Mouse (Mus musculus): ENCODE data around the gene Nid1. TPM values are rescaled to one million over a fixed set of nuclear protein-coding genes. Genes with fewer than 3 reads are reported as not detected.
"Not testable (repeated sequence)": the region's sequence is repeated elsewhere in the genome, so short reads cannot be mapped to it uniquely, and the experiment has no call there.

Gene Nid1
- polyA plus RNA-seq (2015; fragmentation: Nextera tagmentation; extraction: Ambion mirVana): 35.7 and 37.8 TPM in 2 replicates

DNA sequence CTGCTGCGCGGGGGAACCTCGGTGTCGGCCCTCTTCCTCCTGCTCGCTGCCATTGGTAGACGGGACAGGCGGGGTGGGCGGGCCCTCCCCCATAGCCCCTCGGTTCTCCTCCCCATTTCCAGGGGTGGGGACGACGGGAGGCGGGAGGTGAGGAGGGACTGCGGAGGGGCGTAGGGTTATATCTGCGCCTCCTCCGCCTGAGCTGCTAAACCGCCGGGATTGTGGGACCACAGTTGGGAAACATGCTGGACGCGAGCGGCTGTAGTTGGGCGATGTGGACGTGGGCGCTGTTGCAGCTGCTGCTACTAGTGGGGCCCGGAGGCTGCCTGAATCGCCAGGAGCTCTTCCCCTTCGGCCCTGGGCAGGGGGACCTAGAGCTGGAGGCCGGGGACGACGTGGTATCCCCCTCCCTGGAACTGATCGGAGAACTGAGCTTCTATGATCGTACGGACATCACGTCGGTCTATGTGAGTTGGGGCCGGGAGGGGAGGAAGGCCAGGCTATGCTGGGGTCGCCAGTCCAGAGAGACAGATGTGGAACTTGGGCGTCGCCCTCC is at the start of gene Nid1:
TSS of gene Nid1 (plus strand) at position 92 of the 556 bp plus-strand sequence.
- 0% methylated on average over 19 of the region's 39 CpGs for WGBS
- Histone ChIP-seq H3K4me3 (ENCODE audit: low read depth, low read length) (peak within 1 kb of the TSS; percentile 19; the same call in 1 of the 2 replicates), H3K4me2 (ENCODE audit: low read length) (peak within 1 kb of the TSS; percentile 41; the same call in 1 of the 2 replicates)
- not testable (repeated sequence) for H3K27ac ChIP-seq (ENCODE audit: low read length); H3K4me1 ChIP-seq (ENCODE audit: control insufficient read depth, insufficient read depth, low read length); H3K27me3 ChIP-seq (ENCODE audit: control insufficient read depth, insufficient read depth, low read depth, low read length); H3K36me3 ChIP-seq (ENCODE audit: control insufficient read depth, insufficient read depth, low read length); H3K9me3 ChIP-seq (replicated peaks; ENCODE audit: control insufficient read depth, low read length, poor library complexity, severe bottlenecking); H3K9ac ChIP-seq (ENCODE audit: low read depth, low read length)
- ATAC-seq: peak; percentile 77

GRCm38 (mm10) chr13:13393228-13394095 is 43.9 kb upstream of the Nid1 start, which contains the start of gene Gpr137b:
Gene Gpr137b (minus strand): TSS chr13:13394014.
- Histone ChIP-seq H3K4me3 (ENCODE audit: low read depth, low read length) (peak within 1 kb of the TSS; percentile 41), H3K9ac (ENCODE audit: low read depth, low read length) (peak within 1 kb of the TSS; percentile 62), H3K4me2 (ENCODE audit: low read length) (peak within 1 kb of the TSS; percentile 47), H3K27ac (ENCODE audit: low read length) (peak within 1 kb of the TSS; percentile 73)
- 0% methylated on average over 31 of the region's 78 CpGs for WGBS
- ATAC-seq: peak; percentile 93
- H3K9me3 ChIP-seq (replicated peaks; ENCODE audit: control insufficient read depth, low read length, poor library complexity, severe bottlenecking); H3K4me1 ChIP-seq (ENCODE audit: control insufficient read depth, insufficient read depth, low read length); H3K27me3 ChIP-seq (ENCODE audit: control insufficient read depth, insufficient read depth, low read depth, low read length); H3K36me3 ChIP-seq (ENCODE audit: control insufficient read depth, insufficient read depth, low read length): not testable (repeated sequence)

- H3K27ac ChIP-seq (ENCODE audit: low read length); H3K36me3 ChIP-seq (ENCODE audit: control insufficient read depth, insufficient read depth, low read length); H3K27me3 ChIP-seq (ENCODE audit: control insufficient read depth, insufficient read depth, low read depth, low read length); H3K9me3 ChIP-seq (replicated peaks; ENCODE audit: control insufficient read depth, low read length, poor library complexity, severe bottlenecking); H3K4me1 ChIP-seq (ENCODE audit: control insufficient read depth, insufficient read depth, low read length): not testable (repeated sequence)
- peak; percentile 80; the same call in 1 of the 2 replicates for ATAC-seq
- H3K4me3 ChIP-seq (ENCODE audit: low read depth, low read length): peak overlapping the region; percentile 41
- 0% methylated on average over 12 of the region's 15 CpGs for WGBS
- peak overlapping the region; percentile 47 for H3K4me2 ChIP-seq (ENCODE audit: low read length)
- peak overlapping the region; percentile 34; the same call in 1 of the 2 replicates for H3K9ac ChIP-seq (ENCODE audit: low read depth, low read length)
Observed at GRCm38 (mm10) chr13:13394096-13394395, 43.3 kb upstream of the Nid1 start.

DNA sequence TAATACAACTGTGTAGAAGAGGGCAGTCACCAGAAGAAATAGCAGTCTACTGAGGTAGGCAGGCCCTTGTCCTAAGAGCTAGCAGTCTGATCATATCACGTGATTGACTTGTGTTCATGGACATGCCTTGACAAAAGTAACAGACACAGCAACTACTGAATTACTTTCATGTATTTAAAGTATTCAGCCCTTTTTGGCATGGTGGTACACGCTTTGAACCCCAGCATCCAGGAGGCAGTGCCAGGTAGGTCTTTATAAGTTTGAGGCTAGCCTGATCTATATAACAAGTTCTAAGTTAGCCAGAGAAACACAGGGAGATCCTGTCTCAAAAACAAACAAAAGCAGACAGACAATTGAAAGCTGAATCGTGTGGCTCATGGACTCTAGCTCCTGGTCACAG is 36.5 kb upstream of the Nid1 start:
- WGBS: 83% methylated on average over 3 of the region's 3 CpGs

GRCm38 (mm10) chr13:13402818-13403217 is 34.5 kb upstream of the Nid1 start:
- not testable (repeated sequence) for H3K4me1 ChIP-seq (ENCODE audit: control insufficient read depth, insufficient read depth, low read length); H3K36me3 ChIP-seq (ENCODE audit: control insufficient read depth, insufficient read depth, low read length); H3K4me3 ChIP-seq (ENCODE audit: low read depth, low read length); H3K9ac ChIP-seq (ENCODE audit: low read depth, low read length); ATAC-seq; H3K27ac ChIP-seq (ENCODE audit: low read length); H3K27me3 ChIP-seq (ENCODE audit: control insufficient read depth, insufficient read depth, low read depth, low read length); H3K9me3 ChIP-seq (replicated peaks; ENCODE audit: control insufficient read depth, low read length, poor library complexity, severe bottlenecking); H3K4me2 ChIP-seq (ENCODE audit: low read length)
- 75% methylated on average over 5 of the region's 5 CpGs for WGBS

More for the DNA sequence above, 36.5 kb upstream of the Nid1 start:
- H3K27me3 ChIP-seq (ENCODE audit: control insufficient read depth, insufficient read depth, low read depth, low read length); ATAC-seq; H3K4me3 ChIP-seq (ENCODE audit: low read depth, low read length); H3K9me3 ChIP-seq (replicated peaks; ENCODE audit: control insufficient read depth, low read length, poor library complexity, severe bottlenecking); H3K36me3 ChIP-seq (ENCODE audit: control insufficient read depth, insufficient read depth, low read length); H3K9ac ChIP-seq (ENCODE audit: low read depth, low read length); H3K4me1 ChIP-seq (ENCODE audit: control insufficient read depth, insufficient read depth, low read length); H3K27ac ChIP-seq (ENCODE audit: low read length); H3K4me2 ChIP-seq (ENCODE audit: low read length): not testable (repeated sequence)

DNA sequence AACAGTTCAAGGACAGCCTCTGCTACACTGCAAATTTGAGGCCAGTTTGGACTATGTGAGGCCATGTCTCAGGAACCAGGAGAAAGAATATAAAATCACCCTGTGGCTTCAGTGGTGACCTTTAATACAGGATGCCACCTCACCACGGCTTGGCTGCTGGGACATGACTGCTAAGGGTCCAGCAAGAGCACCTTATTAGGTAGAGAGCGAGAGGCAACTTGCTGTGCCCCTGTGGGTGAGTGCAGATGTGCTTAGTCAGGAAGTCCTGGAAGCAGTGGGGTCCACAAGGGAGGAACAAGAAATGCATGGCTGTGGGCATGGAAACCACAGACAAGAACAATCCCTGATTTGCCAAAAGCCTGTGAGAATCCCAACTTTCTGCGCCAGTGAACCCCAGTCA is 34.0 kb upstream of the Nid1 start:
- not testable (repeated sequence) for H3K9ac ChIP-seq (ENCODE audit: low read depth, low read length); H3K36me3 ChIP-seq (ENCODE audit: control insufficient read depth, insufficient read depth, low read length); ATAC-seq; H3K27me3 ChIP-seq (ENCODE audit: control insufficient read depth, insufficient read depth, low read depth, low read length); H3K4me2 ChIP-seq (ENCODE audit: low read length); H3K27ac ChIP-seq (ENCODE audit: low read length); H3K9me3 ChIP-seq (replicated peaks; ENCODE audit: control insufficient read depth, low read length, poor library complexity, severe bottlenecking); H3K4me3 ChIP-seq (ENCODE audit: low read depth, low read length); H3K4me1 ChIP-seq (ENCODE audit: control insufficient read depth, insufficient read depth, low read length)
- WGBS: 82% methylated on average over 2 of the region's 3 CpGs

- not testable (repeated sequence) for H3K27me3 ChIP-seq (ENCODE audit: control insufficient read depth, insufficient read depth, low read depth, low read length); H3K36me3 ChIP-seq (ENCODE audit: control insufficient read depth, insufficient read depth, low read length); H3K27ac ChIP-seq (ENCODE audit: low read length); H3K9me3 ChIP-seq (replicated peaks; ENCODE audit: control insufficient read depth, low read length, poor library complexity, severe bottlenecking); H3K4me2 ChIP-seq (ENCODE audit: low read length); H3K4me1 ChIP-seq (ENCODE audit: control insufficient read depth, insufficient read depth, low read length); H3K4me3 ChIP-seq (ENCODE audit: low read depth, low read length); ATAC-seq; H3K9ac ChIP-seq (ENCODE audit: low read depth, low read length)
- WGBS: 89% methylated on average over 3 of the region's 6 CpGs
Observed at GRCm38 (mm10) chr13:13403839-13404238, 33.5 kb upstream of the Nid1 start.

- not testable (repeated sequence) for H3K4me3 ChIP-seq (ENCODE audit: low read depth, low read length); H3K27ac ChIP-seq (ENCODE audit: low read length); H3K36me3 ChIP-seq (ENCODE audit: control insufficient read depth, insufficient read depth, low read length); H3K9ac ChIP-seq (ENCODE audit: low read depth, low read length); H3K27me3 ChIP-seq (ENCODE audit: control insufficient read depth, insufficient read depth, low read depth, low read length); ATAC-seq; H3K4me2 ChIP-seq (ENCODE audit: low read length); H3K9me3 ChIP-seq (replicated peaks; ENCODE audit: control insufficient read depth, low read length, poor library complexity, severe bottlenecking); H3K4me1 ChIP-seq (ENCODE audit: control insufficient read depth, insufficient read depth, low read length)
- 77% methylated on average over 6 of the region's 6 CpGs for WGBS
Observed at GRCm38 (mm10) chr13:13404517-13405155, 32.7 kb upstream of the Nid1 start.

- H3K9ac ChIP-seq (ENCODE audit: low read depth, low read length); H3K27ac ChIP-seq (ENCODE audit: low read length); ATAC-seq; H3K9me3 ChIP-seq (replicated peaks; ENCODE audit: control insufficient read depth, low read length, poor library complexity, severe bottlenecking); H3K4me1 ChIP-seq (ENCODE audit: control insufficient read depth, insufficient read depth, low read length); H3K36me3 ChIP-seq (ENCODE audit: control insufficient read depth, insufficient read depth, low read length); H3K27me3 ChIP-seq (ENCODE audit: control insufficient read depth, insufficient read depth, low read depth, low read length); H3K4me3 ChIP-seq (ENCODE audit: low read depth, low read length); H3K4me2 ChIP-seq (ENCODE audit: low read length): not testable (repeated sequence)
- no CpG with 5 or more reads among the region's 6 CpGs for WGBS
Observed at GRCm38 (mm10) chr13:13405511-13405910, 31.8 kb upstream of the Nid1 start.
